Mouse (Mus musculus) thymus, postnatal 36 days (tissue): ENCODE measurements around the gene 4930480E11Rik.
"Not testable (repeated sequence)": the region's sequence is repeated elsewhere in the genome, so short reads cannot be mapped to it uniquely, and the experiment has no call there.

Source experiments
- DNase-seq, 2 experiments: peaks; one replicate each; pipeline ENCODE4 v3.0.0; 2022; ENCODE audit warnings: mixed read lengths in 2 of 2

The 4930480E11Rik gene

DNA sequence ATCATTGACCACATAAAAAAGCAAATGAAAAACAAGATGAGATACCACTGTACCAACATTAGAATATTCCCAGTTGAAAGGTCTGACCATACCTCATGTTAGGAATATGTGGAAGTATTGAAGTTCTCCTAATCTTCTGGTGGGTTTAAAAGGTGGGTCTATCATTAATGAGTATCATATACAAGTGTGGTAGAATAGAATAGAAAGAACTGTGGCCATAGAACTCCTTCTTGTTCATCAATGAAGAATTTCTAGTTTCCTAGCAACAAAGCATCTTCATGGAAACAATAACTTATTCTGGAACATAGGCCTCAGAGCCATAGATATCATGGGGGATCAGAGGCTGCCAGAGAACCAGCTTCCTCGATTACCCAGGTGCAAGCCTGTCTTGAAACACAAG, at the start of gene 4930480E11Rik:
Gene 4930480E11Rik (plus strand): TSS at position 301 of the 400 bp plus-strand sequence.
- DNase-seq = no peak

DNA sequence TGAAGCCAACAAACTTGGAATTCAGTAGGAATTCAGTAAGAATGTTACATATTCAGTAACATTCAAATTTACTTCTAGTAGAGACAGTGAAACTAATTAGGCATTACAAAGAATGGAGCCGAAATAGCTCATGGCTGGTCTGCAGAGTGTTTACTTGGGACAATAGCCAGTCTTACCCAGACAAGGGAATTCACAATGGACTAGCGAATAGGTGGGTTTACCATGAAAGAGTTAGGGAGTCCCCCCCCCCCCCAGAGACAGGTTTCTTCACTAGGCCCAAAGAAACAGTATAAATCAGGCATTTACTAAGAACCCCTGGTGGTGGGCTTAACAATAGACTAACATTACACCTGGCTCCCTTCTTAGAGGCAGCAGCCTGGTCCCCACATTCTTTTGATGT, 33.9 kb downstream of the 4930480E11Rik start:
- DNase-seq = not testable (repeated sequence)
